Mouse (Mus musculus) left cerebral cortex, postnatal 25 days (tissue): Measurements from ENCODE around the gene Zfhx3. TPM values are rescaled to one million over a fixed set of nuclear protein-coding genes. Genes with fewer than 3 reads are reported as not detected.
A peak's percentile ranks its signal among the peaks of the same experiment; 100 is the strongest.

Experiments
- DNase-seq, 2 experiments: peaks; one replicate each; pipeline ENCODE4 v3.0.0; 2022; ENCODE audit warnings: low spot score in 2 of 2, mixed read lengths in 1 of 2
- intact Hi-C: fragments of 180-260 bp; cut with DNase I; formaldehyde crosslinking; loops from one replicate; pipeline ENCODE4 v1.15.1; 2025
- total RNA-seq, 2 experiments: library from RNA; stranded (reverse); gene quantifications; 2 replicates each; pipeline ENCODE4 v1.2.3; 2021

The Zfhx3 gene
- total RNA-seq, 2 experiments from 2014 or later = 4.1 to 7.0 TPM

DNA sequence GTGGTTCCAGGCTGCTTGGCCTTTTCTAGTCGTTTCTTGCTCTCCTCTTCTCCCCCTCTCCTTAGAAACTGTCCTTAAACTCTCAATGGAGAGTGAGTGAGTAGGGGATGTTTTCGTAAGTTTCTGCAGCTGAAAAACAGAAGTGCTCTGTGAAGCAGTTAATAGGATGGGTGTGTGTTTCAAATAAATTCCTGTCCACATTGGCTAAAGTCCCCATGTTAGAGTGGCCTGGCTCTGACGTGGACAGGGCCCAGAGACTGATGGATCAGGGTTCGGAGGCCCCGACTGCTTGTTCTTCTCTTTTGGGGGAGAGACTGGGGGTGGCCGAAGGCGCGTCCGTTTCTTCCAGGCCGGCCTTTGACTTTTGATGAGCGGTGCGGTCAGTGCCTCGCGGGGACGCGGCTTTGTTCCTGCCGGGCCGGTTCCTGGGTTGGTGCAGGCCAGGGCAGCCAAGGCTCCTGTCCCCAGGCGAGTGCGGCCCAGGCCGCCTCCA, 771.7 kb downstream of the Zfhx3 start:
- no peak for DNase-seq
- intact Hi-C loops = loop anchor here (5.0 to 10.0 kb wide), 2 partner anchors 198 to 471 kb away; no protein-coding TSS in a partner anchor

DNA sequence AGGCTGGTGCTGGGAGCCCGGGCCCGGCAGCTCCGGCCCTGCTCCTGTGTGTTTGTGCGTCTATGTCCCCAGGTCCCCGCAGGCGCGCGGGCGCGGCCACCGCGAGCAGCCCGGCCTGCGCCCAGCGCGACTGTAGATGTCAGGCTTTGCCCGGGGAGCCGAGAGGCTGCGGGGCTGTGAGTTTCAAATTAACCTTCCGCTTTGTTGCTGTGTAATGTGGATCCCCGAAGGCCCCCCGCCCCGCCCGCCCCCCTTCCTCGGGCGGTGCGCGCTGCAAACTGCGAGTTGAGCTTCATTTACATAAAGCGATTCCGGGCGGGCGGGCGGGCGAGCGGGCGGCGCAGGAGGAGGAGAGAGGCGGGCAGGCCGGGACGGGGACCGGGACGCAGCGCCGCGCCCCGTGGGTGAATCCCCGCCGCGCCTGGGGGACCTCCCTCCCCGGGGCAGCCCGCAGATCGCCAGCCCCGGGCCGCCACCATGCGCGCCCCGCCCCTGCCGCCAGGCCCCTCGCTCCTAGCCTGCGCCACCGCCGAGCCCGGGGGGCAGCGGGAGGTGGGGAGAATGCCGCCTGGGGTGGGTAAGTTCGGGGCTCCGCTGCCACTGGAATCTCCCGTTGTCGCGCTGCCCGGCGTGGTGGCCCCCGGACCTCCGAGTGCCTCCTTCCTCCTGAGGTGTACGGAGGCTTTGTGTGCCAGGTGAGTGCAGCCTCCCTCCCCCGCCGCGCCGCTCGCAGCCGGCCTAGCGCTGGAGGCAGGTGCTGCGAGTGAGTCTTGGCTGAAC, 772.4 kb downstream of the Zfhx3 start:
- DNase-seq = peak; percentile 33 to 53
- intact Hi-C loops = loop anchor here (5.0 to 10.0 kb wide), 2 partner anchors 197 to 470 kb away; no protein-coding TSS in a partner anchor

DNA sequence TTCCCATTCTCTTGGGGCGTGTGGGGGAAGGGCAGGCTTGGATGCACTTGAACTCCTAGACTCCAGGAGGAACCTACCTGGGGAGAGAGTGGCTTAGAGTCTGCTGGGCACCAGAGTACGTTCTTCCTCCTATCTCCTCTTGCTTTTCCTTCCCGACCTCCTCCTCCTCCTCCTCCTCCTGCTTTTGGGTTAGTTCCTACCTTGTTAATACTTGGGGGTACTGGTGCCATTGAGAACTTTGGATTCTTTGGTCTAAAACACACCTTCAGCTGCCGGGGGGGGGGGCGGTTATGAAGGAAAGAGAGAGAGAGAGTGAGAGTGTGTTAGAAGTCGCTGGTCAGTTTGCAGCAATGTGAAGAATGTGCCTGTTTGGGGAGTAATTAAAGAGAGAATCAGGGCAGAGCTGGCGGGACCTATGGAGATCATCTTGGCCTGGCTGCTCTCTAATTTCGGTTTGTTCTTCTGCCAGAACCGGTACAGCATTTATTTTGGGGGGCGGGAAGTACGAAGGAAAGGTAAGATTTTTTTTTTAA, 773.0 kb downstream of the Zfhx3 start:
- intact Hi-C loops = loop anchor here (10.0 kb wide), 1 partner anchor 469 kb away; no protein-coding TSS in a partner anchor

DNA sequence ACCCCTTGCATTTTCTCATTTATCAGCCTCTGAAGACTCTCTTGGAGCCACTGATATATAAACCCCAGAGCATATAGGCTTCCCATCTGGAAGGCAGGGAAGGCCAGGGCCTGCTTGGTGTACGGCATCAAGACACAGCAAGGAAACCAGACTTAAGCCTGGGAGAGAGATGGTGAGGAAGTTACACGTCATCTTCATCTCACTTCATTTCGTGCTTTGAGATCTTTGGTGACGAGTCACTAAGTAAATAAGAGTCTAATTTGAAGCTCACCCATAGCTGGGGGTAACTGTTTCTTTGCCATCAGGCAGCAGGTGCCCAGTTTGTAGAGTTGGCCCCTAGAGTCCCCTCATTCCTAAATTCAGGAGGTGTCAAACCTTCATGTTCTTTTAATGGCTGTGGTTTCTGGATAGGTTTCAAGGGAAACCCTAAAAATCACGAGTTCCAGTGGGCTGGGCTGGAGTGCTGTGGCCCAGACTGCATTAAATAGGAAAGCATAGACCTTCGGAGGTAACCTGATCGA, 773.9 kb downstream of the Zfhx3 start:
- no peak for DNase-seq
- intact Hi-C loops = loop anchor here (10.0 kb wide), 1 partner anchor 468 kb away; no protein-coding TSS in a partner anchor

More for the DNA sequence above, 773.0 kb downstream of the Zfhx3 start:
- no peak for DNase-seq

DNA sequence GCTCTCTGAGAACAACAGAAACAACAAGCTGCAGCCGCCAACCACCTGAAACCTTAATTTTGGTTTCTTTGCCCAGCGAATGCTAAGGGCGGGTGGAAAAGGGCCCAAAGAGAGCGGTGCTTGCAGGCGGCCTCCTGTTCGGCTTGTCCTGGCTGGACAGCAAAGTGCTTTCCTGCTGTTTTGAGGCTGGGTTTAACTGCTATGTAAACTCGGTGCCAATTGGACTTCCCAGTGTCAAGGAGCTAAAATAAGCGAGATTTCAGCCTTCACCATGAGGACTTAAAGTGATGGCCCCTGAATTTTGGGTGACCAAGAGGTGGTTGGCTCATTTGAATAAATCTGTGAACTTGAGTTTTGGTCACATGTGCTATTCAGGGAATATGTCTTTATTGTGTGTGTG, 775.1 kb downstream of the Zfhx3 start:
- intact Hi-C loops = loop anchor here (10.0 kb wide), 1 partner anchor 467 kb away; no protein-coding TSS in a partner anchor

DNA sequence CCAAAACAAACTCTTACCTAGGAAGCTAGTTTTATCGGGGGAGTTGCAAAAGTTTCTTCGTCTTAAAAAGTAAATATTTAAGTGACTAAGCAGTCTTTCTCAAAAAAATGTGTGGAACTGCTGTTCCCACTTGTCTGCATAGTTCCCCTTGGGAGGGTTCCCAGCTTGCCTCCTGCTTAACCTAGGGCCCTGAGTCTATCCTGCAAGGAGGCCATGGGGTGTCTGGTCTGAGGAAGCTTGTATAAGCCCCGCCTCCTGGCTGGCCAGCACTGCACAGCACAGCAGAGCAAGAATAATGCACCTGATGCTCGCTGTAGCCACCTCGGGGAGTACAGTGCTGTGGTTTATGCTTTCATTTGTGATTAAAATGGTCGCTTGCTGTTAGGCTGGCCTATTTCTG, 775.6 kb downstream of the Zfhx3 start:
- DNase-seq = no peak
- intact Hi-C loops = loop anchor here (10.0 kb wide), 1 partner anchor 467 kb away; no protein-coding TSS in a partner anchor

More for the DNA sequence above, 775.1 kb downstream of the Zfhx3 start:
- no peak for DNase-seq

DNA sequence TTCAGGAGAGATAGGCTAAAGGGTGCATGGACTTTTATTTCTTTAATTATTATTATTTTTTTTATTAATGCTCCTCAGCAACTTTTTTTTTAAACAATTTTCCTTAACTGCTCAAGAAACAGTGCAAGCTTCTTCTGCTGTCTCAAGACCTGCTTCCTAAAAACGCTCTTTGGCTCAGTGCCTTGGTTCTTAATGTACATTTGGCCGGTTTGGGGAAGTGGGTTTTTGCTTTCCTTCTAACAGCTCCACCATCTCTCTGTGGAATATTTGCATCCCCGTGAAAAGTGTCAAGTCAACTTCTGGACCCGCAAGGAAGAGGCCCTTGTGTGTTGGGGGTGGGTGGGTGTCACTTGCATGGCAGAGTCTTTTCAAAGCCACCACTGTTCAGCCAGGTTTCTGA, 778.4 kb downstream of the Zfhx3 start:
- intact Hi-C loops = no loop called here
- peak in 1 of 2 experiments; percentile 18 for DNase-seq

DNA sequence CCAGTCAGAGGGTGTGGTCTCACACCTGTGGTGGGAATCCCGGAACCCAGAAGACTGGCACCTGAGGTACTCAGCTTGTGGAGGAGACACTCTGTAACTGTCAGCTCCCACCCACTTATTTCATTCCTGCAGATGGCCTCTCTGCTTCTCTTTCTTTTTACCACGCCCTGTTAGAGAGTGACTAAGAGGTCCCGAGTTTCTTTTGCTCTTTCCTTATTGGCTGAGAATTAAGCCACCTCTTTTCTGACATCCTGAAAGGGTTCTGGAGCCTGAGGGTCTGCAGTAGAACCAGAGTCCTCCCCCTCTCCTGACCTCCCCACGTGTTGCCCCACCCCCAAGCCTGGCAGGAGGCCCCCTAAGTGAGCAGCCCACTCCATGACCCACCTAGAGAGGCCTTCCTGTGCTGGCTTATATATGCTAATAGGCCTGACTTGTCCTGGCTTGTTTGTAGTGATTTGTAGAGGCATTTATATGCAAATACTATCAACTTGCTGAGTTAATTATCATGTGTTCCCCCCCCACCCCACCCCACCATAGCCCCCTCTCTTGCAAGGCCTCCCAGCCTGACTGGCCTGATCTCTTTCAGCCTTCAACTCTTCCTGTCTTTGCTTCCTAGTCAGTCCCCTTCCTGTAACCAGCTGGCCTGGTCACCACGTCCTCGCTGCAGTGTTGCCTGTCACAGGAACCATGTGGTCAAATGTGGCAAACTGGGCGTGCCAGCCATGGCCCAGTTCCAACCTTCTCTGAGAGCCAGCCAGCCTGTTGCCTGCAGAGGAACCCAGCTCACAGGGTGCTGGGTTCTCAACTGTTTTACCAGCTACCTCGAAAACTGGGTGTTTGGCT, 780.4 kb downstream of the Zfhx3 start:
- DNase-seq = peak; percentile 39 to 63
- intact Hi-C loops = no loop called here

DNA sequence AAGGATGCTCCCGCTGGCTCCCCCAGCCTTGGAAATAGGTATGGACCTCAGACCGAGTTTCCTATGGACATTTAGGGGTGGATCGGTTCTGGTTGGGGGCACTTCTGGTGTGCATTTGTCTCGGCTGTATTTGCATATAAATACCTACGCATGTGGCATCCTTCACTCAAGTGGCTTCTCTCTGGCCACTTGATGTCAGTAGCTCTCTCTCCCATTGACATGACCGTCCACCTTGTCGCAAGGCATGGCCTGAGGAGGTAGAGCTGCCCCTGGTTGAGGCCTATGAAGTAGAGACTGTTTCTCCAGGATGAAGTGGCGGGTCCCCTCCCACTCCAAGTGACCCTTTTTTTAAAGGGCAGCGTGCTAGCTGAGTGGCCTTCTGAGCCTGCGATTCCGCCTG, 781.2 kb downstream of the Zfhx3 start:
- intact Hi-C loops = no loop called here
- no peak for DNase-seq

DNA sequence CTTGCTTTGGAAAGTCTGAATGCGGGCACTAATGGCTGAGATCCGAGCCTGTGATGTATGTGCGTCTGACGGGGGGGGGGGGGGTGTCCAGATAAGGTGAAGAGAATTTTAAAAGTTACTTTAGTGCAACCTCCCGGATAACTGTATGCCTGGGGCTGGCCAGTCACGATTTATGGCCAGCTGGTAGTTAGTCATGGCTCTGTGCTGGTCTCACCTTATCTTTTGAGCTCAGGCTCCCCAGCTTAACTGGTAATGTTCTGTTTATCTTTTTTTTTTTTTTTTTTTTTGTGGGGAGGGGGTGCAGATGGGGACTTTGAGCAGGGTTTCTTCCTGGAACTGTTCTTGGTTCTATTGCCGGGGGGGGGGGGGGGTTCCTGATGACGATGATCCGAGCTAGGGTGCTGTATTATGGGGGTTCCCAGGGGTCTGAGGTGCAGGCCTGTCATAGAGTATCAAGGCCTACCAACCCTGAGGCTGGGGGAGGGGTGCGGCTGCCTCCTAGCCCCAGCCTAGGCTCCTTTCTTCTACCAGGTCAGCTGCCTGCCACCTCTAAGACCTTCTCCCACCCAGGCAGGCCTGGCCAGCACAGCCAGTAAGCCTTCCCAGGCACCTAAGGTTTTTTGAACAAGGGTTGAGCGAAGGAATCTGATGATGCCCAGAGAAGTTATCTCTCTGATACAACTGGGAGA, 782.5 kb downstream of the Zfhx3 start:
- DNase-seq = no peak
- intact Hi-C loops = no loop called here

DNA sequence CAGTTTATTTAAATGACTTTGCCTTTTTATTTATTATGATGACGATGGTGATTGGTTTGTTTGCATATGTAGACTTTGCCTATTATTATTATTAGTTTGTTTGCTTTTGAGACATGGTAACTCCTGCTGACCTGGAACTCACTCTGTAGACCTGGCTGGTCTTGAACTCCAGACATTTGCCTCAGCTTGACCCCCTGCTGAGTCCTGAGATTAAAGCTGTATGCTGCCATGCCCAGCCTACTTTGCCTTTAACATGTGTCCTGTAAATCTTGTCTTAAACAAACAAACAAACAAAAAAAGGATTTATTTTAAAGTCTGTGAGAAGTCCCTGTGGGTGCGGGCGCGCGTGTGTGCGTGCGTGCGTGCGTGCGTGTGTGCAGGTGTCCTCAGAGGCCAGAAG, 783.2 kb downstream of the Zfhx3 start:
- intact Hi-C loops = no loop called here
- DNase-seq = no peak

DNA sequence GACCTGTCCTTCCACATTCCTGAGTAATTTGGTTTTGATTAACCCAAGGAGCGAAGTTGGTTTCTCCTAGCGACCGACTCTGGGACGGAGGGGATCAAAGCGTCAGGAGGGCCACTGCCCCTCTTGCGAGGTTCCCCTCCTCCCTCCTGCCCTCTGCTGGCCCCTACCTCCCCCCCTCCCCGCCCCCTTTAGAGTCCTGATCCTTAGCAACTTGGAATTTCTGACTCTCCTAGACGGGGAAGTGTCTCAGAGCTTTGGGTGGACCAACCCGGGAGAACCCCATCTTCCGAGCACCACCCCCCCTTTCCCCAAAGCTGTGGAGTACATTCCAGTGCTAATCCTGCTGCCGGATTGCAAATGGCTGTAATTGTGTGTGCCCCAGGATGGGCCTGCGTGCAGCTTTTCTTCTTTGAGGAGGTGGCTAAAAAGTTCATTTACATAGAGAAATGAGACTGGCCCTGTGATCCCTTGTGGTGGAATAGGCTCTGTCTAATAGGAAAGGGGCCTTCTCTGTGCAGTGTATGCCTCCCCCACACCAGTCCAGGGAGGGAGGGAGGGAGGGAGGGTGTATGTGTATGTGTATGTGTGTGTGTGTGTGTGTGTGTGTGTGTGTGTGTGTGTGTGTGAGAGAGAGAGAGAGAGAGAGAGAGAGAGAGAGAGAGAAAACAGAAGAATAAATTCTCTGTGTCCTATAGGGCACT, 784.2 kb downstream of the Zfhx3 start:
- DNase-seq = no peak
- intact Hi-C loops = no loop called here

DNA sequence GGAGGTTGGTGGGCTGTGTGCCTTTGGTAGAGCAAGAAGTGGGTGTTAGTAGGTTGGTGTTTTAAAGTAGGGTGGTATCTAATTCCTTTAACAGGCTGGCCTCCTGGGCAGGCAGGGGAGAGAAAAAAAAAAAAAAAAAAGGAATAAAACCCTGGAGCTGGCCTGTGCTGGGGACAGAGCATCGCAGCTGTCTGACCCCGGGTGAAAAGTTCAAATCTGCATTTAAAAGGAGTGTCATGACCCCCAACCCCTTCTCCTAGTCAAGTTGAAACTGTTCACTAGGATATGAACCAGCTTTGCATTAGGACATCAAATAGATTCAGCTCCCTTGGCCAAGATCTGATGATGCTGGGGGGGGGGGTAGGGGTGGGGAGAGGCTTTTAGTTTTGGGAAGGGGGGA, 786.7 kb downstream of the Zfhx3 start:
- intact Hi-C loops = no loop called here
- no peak for DNase-seq

DNA sequence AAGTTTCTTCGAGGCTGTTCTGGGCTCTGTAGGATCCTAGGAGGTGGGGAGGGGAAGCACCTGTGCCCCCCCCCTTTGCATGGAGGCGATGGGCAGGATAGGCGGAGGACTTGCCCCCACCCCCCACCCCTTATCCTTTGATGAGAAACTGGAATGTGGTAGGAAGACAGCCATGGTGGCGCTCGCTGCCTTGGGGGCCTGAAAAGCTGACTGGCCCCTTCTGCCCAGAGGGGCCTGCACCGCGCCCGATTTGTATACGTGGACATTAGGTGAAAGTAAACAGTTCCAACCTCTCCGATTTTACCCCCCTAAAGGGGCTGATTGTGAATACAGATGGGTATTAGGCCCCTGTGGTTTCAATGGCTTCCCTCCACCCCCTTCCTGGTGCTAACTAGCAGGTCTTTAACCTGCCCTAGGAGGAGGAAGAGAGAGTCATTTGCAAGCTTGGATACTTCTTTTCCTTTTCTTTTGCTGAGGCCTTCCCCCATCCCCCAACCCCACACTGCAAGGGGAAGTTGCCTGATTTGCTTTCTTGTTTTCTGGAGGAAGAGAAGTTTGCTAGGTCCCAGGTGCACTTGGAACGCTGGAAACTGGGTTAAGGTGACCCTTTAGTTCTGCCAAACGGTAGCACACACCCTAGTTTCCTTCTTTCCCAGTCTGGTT, 787.4 kb downstream of the Zfhx3 start:
- intact Hi-C loops = no loop called here
- DNase-seq = no peak

DNA sequence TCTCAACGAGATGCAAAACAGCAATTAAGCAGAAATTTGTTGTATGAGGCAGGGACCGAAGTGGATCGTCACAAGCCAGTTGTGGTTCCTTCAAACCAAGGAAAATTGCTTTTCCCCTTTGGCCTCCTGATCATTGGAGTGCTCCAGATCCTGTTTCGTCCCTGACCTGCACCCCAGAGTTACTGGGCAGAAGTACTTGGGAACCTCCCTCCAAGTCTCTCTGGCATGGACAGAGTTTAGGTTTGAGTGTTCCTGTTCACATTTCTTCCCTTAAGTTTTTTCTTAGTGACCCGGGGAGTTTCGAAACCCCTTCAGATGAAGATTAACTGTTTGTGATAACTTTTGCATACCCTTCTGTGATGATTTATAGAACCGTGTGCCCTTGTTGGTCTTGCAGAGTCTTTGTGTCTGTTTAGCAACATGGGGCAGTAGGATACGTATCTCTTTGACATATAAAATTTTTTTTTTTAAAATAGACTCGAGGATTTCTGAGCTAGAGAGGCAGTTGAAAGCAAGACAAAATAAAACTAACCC, 788.5 kb downstream of the Zfhx3 start:
- intact Hi-C loops = no loop called here
- no peak for DNase-seq

DNA sequence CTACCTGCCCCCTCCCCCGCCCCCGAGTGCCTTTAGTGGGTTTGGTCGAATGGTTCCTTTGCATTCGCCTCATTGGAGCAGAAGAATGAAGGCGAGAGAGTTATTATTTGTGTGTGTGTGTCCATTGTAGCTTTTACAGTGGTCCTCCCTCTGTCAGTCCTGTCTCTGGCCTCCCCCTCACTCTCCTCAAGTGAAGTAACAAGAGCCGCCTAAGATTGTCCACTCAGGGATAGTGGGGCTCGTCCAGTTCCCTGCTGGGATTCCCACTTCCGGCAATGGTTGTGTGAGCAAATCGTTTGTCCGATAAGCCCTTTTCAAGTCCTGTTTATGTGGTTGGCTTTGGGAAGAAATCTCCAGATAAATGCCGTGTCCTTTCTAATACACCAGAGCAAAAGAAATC, 790.1 kb downstream of the Zfhx3 start:
- intact Hi-C loops = no loop called here
- DNase-seq = no peak

DNA sequence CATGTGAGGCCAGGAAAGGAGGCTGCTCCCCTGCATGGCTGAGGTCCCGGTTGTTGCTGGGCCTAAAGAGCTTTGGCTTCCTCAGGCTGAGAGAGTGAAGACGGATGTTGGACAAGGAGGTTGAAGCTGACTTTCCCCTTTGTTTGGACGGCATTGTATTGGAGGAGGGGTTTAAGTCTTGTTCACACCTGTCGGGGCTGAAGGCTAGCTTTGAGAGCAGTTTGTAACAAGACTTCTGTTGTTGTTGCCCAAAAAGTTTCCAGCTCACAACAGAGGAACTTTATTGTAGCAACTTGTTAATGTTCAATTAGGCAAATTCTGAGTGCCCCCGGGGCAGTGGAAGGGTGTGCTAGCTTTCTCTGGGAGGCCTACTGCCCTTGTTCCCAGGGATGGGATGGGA, 790.9 kb downstream of the Zfhx3 start:
- no peak for DNase-seq
- intact Hi-C loops = no loop called here

DNA sequence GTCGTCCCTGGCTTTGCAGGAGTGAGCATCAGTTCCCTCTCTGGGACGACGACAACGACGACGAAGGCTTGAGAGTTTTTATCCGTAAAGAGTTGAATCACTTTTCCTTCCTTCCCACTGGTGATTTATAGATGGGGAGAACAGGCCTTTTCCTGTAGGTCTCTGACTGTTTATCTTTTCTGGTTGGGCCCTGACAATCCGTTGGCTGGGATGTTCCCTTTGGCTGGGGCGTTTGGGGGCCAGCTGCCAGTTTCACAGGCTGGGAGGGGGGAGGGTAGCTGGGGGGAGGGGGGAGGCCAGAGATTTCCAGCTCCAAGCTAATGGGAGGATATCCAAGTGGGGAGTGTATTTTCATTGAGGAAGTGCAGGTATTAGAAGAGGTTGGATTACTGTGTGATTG, 794.0 kb downstream of the Zfhx3 start:
- intact Hi-C loops = no loop called here
- DNase-seq = no peak
